Comparison of ENCODE assay signal across 13 mouse cellular contexts in the genomic region with DNA sequence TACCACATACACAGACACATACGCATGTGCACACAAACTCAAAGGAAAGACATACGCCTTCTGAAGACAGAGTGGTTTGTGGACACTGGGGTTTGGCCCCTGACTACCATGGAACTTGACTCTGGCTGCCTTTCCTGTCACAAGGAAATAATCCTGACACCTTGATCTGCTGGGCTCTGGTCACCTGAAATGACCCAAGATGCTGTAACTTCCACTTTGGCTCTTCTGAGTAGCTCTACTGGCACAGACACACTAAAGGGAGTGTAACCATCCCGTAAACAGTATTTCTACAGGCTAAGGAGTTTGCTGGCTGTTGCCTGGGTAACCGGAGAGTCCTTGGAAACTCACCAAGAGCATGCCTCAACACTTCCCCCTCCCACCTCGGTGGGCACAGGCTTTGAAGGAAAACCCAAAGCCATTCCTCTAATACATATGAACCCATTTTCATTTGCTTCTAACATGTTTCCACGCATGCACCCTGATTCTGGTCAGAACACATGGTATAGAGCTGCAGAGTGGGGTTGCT.
DNase-seq lines count a peak whose midpoint lies in the region; ATAC-seq and TF ChIP-seq lines count a peak whose summit lies in the region.
"Had no signal": no experiment of that assay in that cellular context is flagged by ENCODE, and none has a peak within 500 bp of the region (broad histone marks: within the 10 kb centered on the region; RNA-seq: fewer than 3 reads in every experiment).

No protein-coding gene starts in this region.

- H3K4me3 ChIP-seq in lung, embryonic 14.5 days (ENCODE audit: low read depth, low read length) = no peak overlapping the region
- no peak overlapping the region for H3K4me3 ChIP-seq in lung, adult 2 months (replicated peaks; ENCODE audit: extremely low read depth, low read depth, low read length)
- H3K4me3 ChIP-seq: heart, embryonic 10.5 days; liver, embryonic 15.5 days; neural tube, embryonic 12.5 days had no signal

- no peak overlapping the region for H3K9ac ChIP-seq in lung, embryonic 14.5 days
- H3K9ac ChIP-seq: liver, embryonic 15.5 days; neural tube, embryonic 12.5 days had no signal

- H3K27ac ChIP-seq in lung, embryonic 14.5 days (ENCODE audit: low read depth) = no peak overlapping the region
- H3K27ac ChIP-seq: heart, embryonic 10.5 days; liver, embryonic 15.5 days; neural tube, embryonic 12.5 days had no signal

- no peaks in the 10 kb centered on the region for H3K27me3 ChIP-seq in lung, embryonic 14.5 days (ENCODE audit: insufficient read depth, low read length)
- H3K27me3 ChIP-seq: liver, embryonic 15.5 days; neural tube, embryonic 12.5 days had no signal

- H3K36me3 ChIP-seq in lung, embryonic 14.5 days (ENCODE audit: insufficient read depth) = no peaks in the 10 kb centered on the region
- H3K36me3 ChIP-seq: heart, embryonic 10.5 days; liver, embryonic 15.5 days; neural tube, embryonic 12.5 days had no signal

- peak; percentile 48; the same call in 1 of the 2 replicates for ATAC-seq in lung, embryonic 14.5 days (ENCODE audit: insufficient read depth)

- 53% methylated on average over 6 of the region's 6 CpGs for WGBS in lung, embryonic 14.5 days
- 52% methylated on average over 6 of the region's 6 CpGs for WGBS in lung, adult 2 months

- peak; percentile 50 for DNase-seq in gastrocnemius, adult 18-20 months (ENCODE audit: low spot score)
- DNase-seq in gastrocnemius, postnatal 14 days = no peak
- peak; percentile 62 for DNase-seq in lung, embryonic 14.5 days
- DNase-seq in lung, adult 2 months = no peak
- peak; percentile 80 for DNase-seq in brain, embryonic 14.5 days (ENCODE audit: low read depth)
- DNase-seq in lung, postnatal 36 days = peak; percentile 37
- DNase-seq in spleen, postnatal 10 days (ENCODE audit: low spot score in 2 of 2) = no peak
- DNase-seq in urinary bladder, adult 2 months (ENCODE audit: low spot score) = no peak
- DNase-seq: cerebellum, postnatal 25 days; thymus, postnatal 25 days had no signal

- no peak for TF ChIP-seq POLR2A in lung, adult 2 months (IDR thresholded peaks at IDR 0.05; ENCODE audit: borderline replicate concordance, extremely low read depth, low read depth, low read length)
- no peak for TF ChIP-seq POLR2A in brain, embryonic 14.5 days (IDR thresholded peaks at IDR 0.05; ENCODE audit: borderline replicate concordance, extremely low read depth, insufficient read depth, insufficient read length, poor library complexity, severe bottlenecking)

- H3K4me2 ChIP-seq in lung, embryonic 14.5 days = no peak overlapping the region
- H3K4me2 ChIP-seq: liver, embryonic 15.5 days; neural tube, embryonic 12.5 days had no signal

- intact Hi-C loops in gastrocnemius, postnatal 14 days (cut with DNase I; ENCODE audit: low total_unique reads) = loop anchor here (5.0 to 10.0 kb wide), 3 partner anchors 104 to 287 kb away; a partner anchor contains a TSS

- TF ChIP-seq CTCF in lung, embryonic 14.5 days (IDR thresholded peaks at IDR 0.05; ENCODE audit: low read depth) = no peak
- no peak for TF ChIP-seq CTCF in lung, adult 2 months (IDR thresholded peaks at IDR 0.05; ENCODE audit: insufficient read depth, low read length)
- no peak for TF ChIP-seq CTCF in brain, embryonic 14.5 days (IDR thresholded peaks at IDR 0.05; ENCODE audit: borderline replicate concordance, extremely low read depth, insufficient read depth, insufficient read length)

- no peaks in the 10 kb centered on the region for H3K4me1 ChIP-seq in lung, embryonic 14.5 days (ENCODE audit: insufficient read depth)
- H3K4me1 ChIP-seq in lung, adult 2 months (ENCODE audit: control insufficient read depth, insufficient read depth, low read length) = no peaks in the 10 kb centered on the region; the same call in 1 of the 2 replicates
- H3K4me1 ChIP-seq: heart, embryonic 10.5 days; liver, embryonic 15.5 days; neural tube, embryonic 12.5 days had no signal

- H3K9me3 ChIP-seq in lung, embryonic 14.5 days (ENCODE audit: low read depth, low read length) = no peaks in the 10 kb centered on the region
- H3K9me3 ChIP-seq: heart, embryonic 10.5 days; liver, embryonic 15.5 days; neural tube, embryonic 12.5 days had no signal

Comparison
In these comparisons a context has a peak if more than half of its experiments do, and no peak if none do; other contexts are left out.
1. DNase-seq: peak in gastrocnemius, adult 18-20 months (single experiment), lung, embryonic 14.5 days (single experiment), brain, embryonic 14.5 days (single experiment) and lung, postnatal 36 days (single experiment); none in gastrocnemius, postnatal 14 days (single experiment), lung, adult 2 months (single experiment), spleen, postnatal 10 days (0 of 2) and urinary bladder, adult 2 months (single experiment).